Mouse (Mus musculus): ENCODE measurements around the gene Gm44511. TPM values are rescaled to one million over a fixed set of nuclear protein-coding genes. Genes with fewer than 3 reads are reported as not detected.
"Not testable (repeated sequence)": the region's sequence is repeated elsewhere in the genome, so short reads cannot be mapped to it uniquely, and the experiment has no call there.

Gene Gm44511
- polyA plus RNA-seq, 1 experiment from 2014 or later = not detected

- Histone ChIP-seq H3K4me2 (no peak overlapping the region), H3K9me3 (ENCODE audit: low read depth, low read length) (no peaks in the 10 kb centered on the region), H3K4me3 (ENCODE audit: low read depth, low read length) (no peak overlapping the region), H3K27ac (ENCODE audit: low read depth) (no peak overlapping the region), H3K36me3 (ENCODE audit: insufficient read depth) (no peaks in the 10 kb centered on the region), H3K9ac (no peak overlapping the region), H3K27me3 (ENCODE audit: insufficient read depth, low read length) (no peaks in the 10 kb centered on the region), H3K4me1 (ENCODE audit: insufficient read depth) (no peaks in the 10 kb centered on the region)
- ATAC-seq (ENCODE audit: insufficient read depth) = no peak
- WGBS = 86% methylated on average over 5 of the region's 5 CpGs
- TF ChIP-seq CTCF (IDR thresholded peaks at IDR 0.05; ENCODE audit: low read depth) = peak; percentile 64
- peak; percentile 68 for DNase-seq
These were observed 17.6 kb downstream of the Gm44511 start for GRCm38 (mm10) chr6:128808532-128808931.

GRCm38 (mm10) chr6:128807021-128807420, 19.1 kb downstream of the Gm44511 start:
- H3K4me2 ChIP-seq = no peak overlapping the region
- H3K36me3 ChIP-seq (ENCODE audit: insufficient read depth) = no peaks in the 10 kb centered on the region
- H3K4me1 ChIP-seq (ENCODE audit: insufficient read depth) = no peaks in the 10 kb centered on the region
- DNase-seq = no peak
- no peak overlapping the region for H3K9ac ChIP-seq
- peak; percentile 31 for TF ChIP-seq CTCF (IDR thresholded peaks at IDR 0.05; ENCODE audit: low read depth)
- ATAC-seq (ENCODE audit: insufficient read depth) = no peak
- no peak overlapping the region for H3K4me3 ChIP-seq (ENCODE audit: low read depth, low read length)
- H3K27me3 ChIP-seq (ENCODE audit: insufficient read depth, low read length) = no peaks in the 10 kb centered on the region
- H3K9me3 ChIP-seq (ENCODE audit: low read depth, low read length) = no peaks in the 10 kb centered on the region
- H3K27ac ChIP-seq (ENCODE audit: low read depth) = no peak overlapping the region
- WGBS = 67% methylated on average over 3 of the region's 3 CpGs

- H3K4me2 ChIP-seq = not testable (repeated sequence)
These were observed 21.1 kb downstream of the Gm44511 start for GRCm38 (mm10) chr6:128804823-128805640.

GRCm38 (mm10) chr6:128802999-128803857, 22.9 kb downstream of the Gm44511 start:
- peak overlapping the region; percentile 55 for H3K9ac ChIP-seq
- H3K4me2 ChIP-seq = peak overlapping the region; percentile 73
- H3K36me3 ChIP-seq (ENCODE audit: insufficient read depth) = no peaks in the 10 kb centered on the region
- 5% methylated on average over 26 of the region's 26 CpGs for WGBS
- H3K27me3 ChIP-seq (ENCODE audit: insufficient read depth, low read length) = no peaks in the 10 kb centered on the region
- H3K9me3 ChIP-seq (ENCODE audit: low read depth, low read length) = no peaks in the 10 kb centered on the region
- peak overlapping the region; percentile 46 for H3K4me3 ChIP-seq (ENCODE audit: low read depth, low read length)
- peak; percentile 95 for ATAC-seq (ENCODE audit: insufficient read depth)
- TF ChIP-seq CTCF (IDR thresholded peaks at IDR 0.05; ENCODE audit: low read depth) = peak; percentile 99
- peak; percentile 98 for DNase-seq
- H3K27ac ChIP-seq (ENCODE audit: low read depth) = peak overlapping the region; percentile 81; the same call in 1 of the 2 replicates
- no peaks in the 10 kb centered on the region; the same call in 1 of the 2 replicates for H3K4me1 ChIP-seq (ENCODE audit: insufficient read depth)

More at GRCm38 (mm10) chr6:128804823-128805640, 21.1 kb downstream of the Gm44511 start:
- H3K4me1 ChIP-seq (ENCODE audit: insufficient read depth); H3K36me3 ChIP-seq (ENCODE audit: insufficient read depth); H3K27me3 ChIP-seq (ENCODE audit: insufficient read depth, low read length); H3K9ac ChIP-seq; H3K4me3 ChIP-seq (ENCODE audit: low read depth, low read length); ATAC-seq (ENCODE audit: insufficient read depth); H3K27ac ChIP-seq (ENCODE audit: low read depth); H3K9me3 ChIP-seq (ENCODE audit: low read depth, low read length): not testable (repeated sequence)
- DNase-seq = peak; percentile 85
- peak; percentile 72 for TF ChIP-seq CTCF (IDR thresholded peaks at IDR 0.05; ENCODE audit: low read depth)
- 48% methylated on average over 7 of the region's 7 CpGs for WGBS

GRCm38 (mm10) chr6:128802557-128802956, 23.6 kb downstream of the Gm44511 start:
- TF ChIP-seq CTCF (IDR thresholded peaks at IDR 0.05; ENCODE audit: low read depth) = no peak
- WGBS = 12% methylated on average over 10 of the region's 10 CpGs
- H3K36me3 ChIP-seq (ENCODE audit: insufficient read depth) = no peaks in the 10 kb centered on the region
- H3K4me1 ChIP-seq (ENCODE audit: insufficient read depth) = no peaks in the 10 kb centered on the region; the same call in 1 of the 2 replicates
- ATAC-seq (ENCODE audit: insufficient read depth) = peak; percentile 57
- H3K27me3 ChIP-seq (ENCODE audit: insufficient read depth, low read length) = no peaks in the 10 kb centered on the region
- peak overlapping the region; percentile 46 for H3K4me3 ChIP-seq (ENCODE audit: low read depth, low read length)
- peak overlapping the region; percentile 81; the same call in 1 of the 2 replicates for H3K27ac ChIP-seq (ENCODE audit: low read depth)
- peak overlapping the region; percentile 55 for H3K9ac ChIP-seq
- H3K4me2 ChIP-seq = peak overlapping the region; percentile 73
- H3K9me3 ChIP-seq (ENCODE audit: low read depth, low read length) = no peaks in the 10 kb centered on the region
- no peak for DNase-seq

- 77% methylated on average over 5 of the region's 5 CpGs for WGBS
- not testable (repeated sequence) for H3K4me2 ChIP-seq; ATAC-seq (ENCODE audit: insufficient read depth); H3K9ac ChIP-seq; H3K27me3 ChIP-seq (ENCODE audit: insufficient read depth, low read length); H3K36me3 ChIP-seq (ENCODE audit: insufficient read depth); DNase-seq; H3K4me3 ChIP-seq (ENCODE audit: low read depth, low read length); H3K27ac ChIP-seq (ENCODE audit: low read depth); H3K4me1 ChIP-seq (ENCODE audit: insufficient read depth); H3K9me3 ChIP-seq (ENCODE audit: low read depth, low read length)
These were observed 25.4 kb downstream of the Gm44511 start for GRCm38 (mm10) chr6:128800696-128801095.

GRCm38 (mm10) chr6:128799896-128800270, 26.2 kb downstream of the Gm44511 start:
- no peaks in the 10 kb centered on the region; the same call in 1 of the 2 replicates for H3K4me1 ChIP-seq (ENCODE audit: insufficient read depth)
- H3K27me3 ChIP-seq (ENCODE audit: insufficient read depth, low read length) = no peaks in the 10 kb centered on the region
- peak overlapping the region; percentile 57 for H3K4me3 ChIP-seq (ENCODE audit: low read depth, low read length)
- no peak for TF ChIP-seq CTCF (IDR thresholded peaks at IDR 0.05; ENCODE audit: low read depth)
- H3K36me3 ChIP-seq (ENCODE audit: insufficient read depth) = no peaks in the 10 kb centered on the region
- ATAC-seq (ENCODE audit: insufficient read depth) (no peak), DNase-seq (peak; percentile 26)
- H3K27ac ChIP-seq (ENCODE audit: low read depth) = peak overlapping the region; percentile 43; the same call in 1 of the 2 replicates
- peak overlapping the region; percentile 57 for H3K4me2 ChIP-seq
- WGBS = 16% methylated on average over 7 of the region's 7 CpGs
- peak overlapping the region; percentile 65 for H3K9ac ChIP-seq
- no peaks in the 10 kb centered on the region for H3K9me3 ChIP-seq (ENCODE audit: low read depth, low read length)
